Mouse (Mus musculus) spleen, postnatal 0 days (tissue): Measurements from ENCODE around the gene Ccnb2. TPM values are rescaled to one million over a fixed set of nuclear protein-coding genes. Genes with fewer than 3 reads are reported as not detected.

ENCODE experiments used
- polyA plus RNA-seq: library from polyadenylated mRNA; unstranded; fragments of >200 nt; fragmentation: Nextera tagmentation; extraction: Ambion mirVana; gene quantifications from 2 replicates; pipeline ENCODE4 v1.2.1, GENCODE M21; 2015

The Ccnb2 gene
- polyA plus RNA-seq, result 272 and 317 TPM in 2 replicates

DNA sequence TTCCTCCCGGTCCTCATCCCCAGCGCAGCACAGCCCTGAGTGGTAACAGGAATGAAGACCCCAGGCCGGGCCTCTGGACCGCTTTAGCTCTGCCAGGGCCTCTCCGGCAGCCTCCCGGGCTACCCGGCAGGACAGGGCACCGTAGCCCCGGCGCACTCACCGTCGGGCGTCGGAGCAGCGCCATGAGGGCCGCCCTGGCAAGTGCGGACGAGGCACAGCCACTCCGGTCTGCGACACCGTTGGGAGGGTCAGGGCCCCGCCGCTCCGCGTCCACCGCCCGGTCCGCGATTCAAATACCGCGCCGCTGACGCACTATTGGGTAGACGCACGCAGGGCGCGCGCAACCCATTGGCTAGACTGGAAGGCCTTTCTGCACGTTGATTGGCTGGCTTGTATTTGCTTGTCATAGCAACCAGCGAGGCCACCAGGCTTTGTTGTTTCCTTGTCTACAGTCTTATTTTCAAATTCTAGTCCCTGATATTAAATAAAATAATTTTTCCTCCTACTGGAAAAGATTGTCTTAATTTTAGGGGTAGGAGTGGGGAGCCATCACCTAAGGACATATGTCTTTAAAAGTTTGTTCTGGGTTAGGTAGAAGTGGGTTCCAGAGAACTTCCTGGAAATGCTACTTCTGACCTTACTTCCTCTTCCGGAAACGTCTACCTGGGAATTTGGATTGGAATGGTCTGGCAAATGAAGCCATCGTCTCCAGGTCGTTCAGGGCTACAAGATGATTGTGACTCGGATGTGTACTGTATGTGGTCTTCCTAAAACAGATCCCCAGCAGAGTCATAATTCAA is at the start of gene Ccnb2:
Gene Ccnb2, minus strand, starts transcription at position 291 of the 800 bp plus-strand sequence.

Other genes starting within 250 kb of the Ccnb2 start
- gene Myo1e, start 214.2 kb downstream of the Ccnb2 start, polyA plus RNA-seq, result 2.2 and 3.7 TPM in 2 replicates
- 11.0 and 13.7 TPM in 2 replicates for gene Rnf111, start 82.2 kb upstream of the Ccnb2 start, polyA plus RNA-seq
- 28.1 and 34.2 TPM in 2 replicates for gene Sltm, start 121.2 kb upstream of the Ccnb2 start, polyA plus RNA-seq
- gene Gm10642, start 234.7 kb upstream of the Ccnb2 start, polyA plus RNA-seq, result 2.1 and 3.5 TPM in 2 replicates
- gene Mindy2, start 235.6 kb upstream of the Ccnb2 start, polyA plus RNA-seq, result 18.5 and 19.0 TPM in 2 replicates